Mouse (Mus musculus) G1E (cell line): Measurements from ENCODE around the gene Cars2.

Experiments
- CTCF ChIP-seq: IDR thresholded peaks from 2 replicates; pipeline ENCODE4 v1.5.1; 2012; ENCODE audit warnings: low read depth, low read length, inconsistent platforms, mixed read lengths
- POLR2AphosphoS5 ChIP-seq: IDR thresholded peaks from 2 replicates; pipeline ENCODE4 v1.6.1; 2012; ENCODE audit warnings: low read depth, low read length, inconsistent platforms; ENCODE audit not compliant: insufficient replicate concordance
- TAL1 ChIP-seq: conservative IDR thresholded peaks from 2 replicates; pipeline ENCODE4 v1.6.1; 2012; ENCODE audit warnings: low read depth, low read length, inconsistent platforms, mixed read lengths

DNA sequence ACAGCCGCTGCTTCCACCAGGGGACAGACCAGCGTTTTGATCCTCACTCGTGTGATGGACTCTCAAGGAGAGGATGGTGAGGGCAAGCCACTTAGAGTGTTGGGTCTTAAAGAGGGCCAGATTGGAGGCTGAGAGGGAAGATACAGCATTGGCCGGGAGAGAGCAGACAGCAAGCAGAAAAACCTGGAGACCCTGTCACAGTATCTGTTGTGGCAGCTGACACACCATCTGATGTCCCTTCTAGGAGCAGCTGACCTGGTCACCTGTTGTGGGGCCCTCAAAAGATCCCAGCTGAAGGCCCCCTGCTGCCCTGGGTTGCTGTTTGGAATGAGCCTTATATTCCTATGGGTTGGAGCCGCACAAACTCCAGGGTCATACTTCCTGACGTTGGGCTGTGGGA lies 21.8 kb upstream of the Cars2 start:
- TF ChIP-seq CTCF (no peak), POLR2AphosphoS5 (no peak), TAL1 (no peak)
